Mouse (Mus musculus) midbrain, embryonic 10.5 days (tissue): ENCODE data around the gene Heyl. TPM values are rescaled to one million over a fixed set of nuclear protein-coding genes. Genes with fewer than 3 reads are reported as not detected.
A peak's percentile ranks its signal among the peaks of the same experiment; 100 is the strongest.

Experiments used
- DNase-seq: peaks from one replicate; pipeline ENCODE4 v3.0.0-alpha.2; 2017; ENCODE audit warnings: low spot score
- H3K27ac ChIP-seq: fragments of 300-500 bp; sonication (generic); replicated peaks from 2 replicates; pipeline ENCODE4 v1.5.1; 2016; ENCODE audit warnings: mild to moderate bottlenecking
- H3K27me3 ChIP-seq: fragments of 300-500 bp; sonication (generic); 2 replicates; pipeline ENCODE4 v1.6.1; 2016; ENCODE audit warnings: low read depth, mild to moderate bottlenecking; ENCODE audit not compliant: poor library complexity, severe bottlenecking
- H3K36me3 ChIP-seq: fragments of 300-500 bp; sonication (generic); 2 replicates; pipeline ENCODE4 v1.6.1; 2016; ENCODE audit warnings: mild to moderate bottlenecking, moderate library complexity
- H3K4me1 ChIP-seq: fragments of 300-500 bp; sonication (generic); 2 replicates; pipeline ENCODE4 v1.6.1; 2016
- H3K4me3 ChIP-seq: fragments of 300-500 bp; sonication (generic); 2 replicates; pipeline ENCODE4 v1.5.1; 2016; ENCODE audit warnings: mild to moderate bottlenecking, moderate library complexity
- H3K9me3 ChIP-seq: fragments of 300-500 bp; sonication (generic); replicated peaks from 2 replicates; pipeline ENCODE4 v1.6.1; 2016; ENCODE audit warnings: mild to moderate bottlenecking
- WGBS: fragments of 180-500 bp; shearing (Covaris S2); methylation state at CpG from one replicate; pipeline ENCODE4 v1.1.7; 2016; 5-methylcytosine and 5-hydroxymethylcytosine counted together
- polyA plus RNA-seq: library from polyadenylated mRNA; unstranded; fragments of >200 nt; fragmentation: Nextera tagmentation; extraction: Ambion mirVana; gene quantifications from 2 replicates; pipeline ENCODE4 v1.2.1, GENCODE M21; 2016

Heyl gene
- polyA plus RNA-seq, 1 experiment from 2014 or later: 8.0 TPM

DNA sequence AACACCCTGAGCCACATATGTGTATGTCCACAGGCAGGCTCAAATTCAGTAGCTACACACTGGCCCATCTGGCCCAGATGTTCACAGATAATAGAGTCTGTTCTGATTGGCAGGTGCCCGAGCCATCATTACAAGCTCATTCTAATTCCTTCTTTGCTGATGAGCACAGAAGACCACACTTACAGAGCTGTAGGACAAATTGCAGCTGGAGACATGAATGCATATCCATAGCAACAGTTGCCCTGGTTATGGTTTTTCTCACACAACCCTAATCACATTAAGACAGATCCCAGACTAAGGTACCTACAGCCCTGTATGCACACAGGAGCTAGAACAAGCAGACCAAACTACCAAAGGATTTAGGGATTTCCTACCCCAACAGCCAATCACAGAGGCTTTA, 18.0 kb upstream of the Heyl start:
- Histone ChIP-seq H3K9me3 (no peaks in the 10 kb centered on the region), H3K27ac (no peak overlapping the region), H3K4me1 (peaks cover 28% of the 10 kb centered on the region), H3K4me3 (no peak overlapping the region), H3K36me3 (no peaks in the 10 kb centered on the region), H3K27me3 (peaks cover 32% of the 10 kb centered on the region)
- DNase-seq: no peak
- WGBS: 84% methylated on average over 1 of the region's 1 CpGs

DNA sequence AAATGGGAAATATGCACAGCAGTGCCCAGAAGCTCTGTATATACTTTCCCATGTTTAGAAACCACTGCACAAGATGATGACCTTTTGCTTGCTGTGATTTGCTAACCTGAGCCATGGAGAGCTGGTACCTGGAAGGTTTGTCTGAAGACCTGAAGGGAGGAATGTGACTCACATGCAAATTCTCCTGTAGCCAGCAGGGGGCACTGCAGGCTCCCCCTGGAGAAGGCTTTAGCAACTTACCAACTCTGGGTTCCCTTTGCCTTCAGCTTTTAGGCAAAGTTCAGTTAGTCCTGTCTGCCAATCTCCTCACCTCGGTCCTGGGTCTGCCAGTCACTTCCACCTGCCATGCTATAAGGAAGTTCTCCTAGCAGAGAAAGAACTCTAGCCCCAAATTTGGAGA, 16.6 kb upstream of the Heyl start:
- WGBS: 17% methylated on average over 1 of the region's 1 CpGs
- no peak overlapping the region for H3K4me3 ChIP-seq

DNA sequence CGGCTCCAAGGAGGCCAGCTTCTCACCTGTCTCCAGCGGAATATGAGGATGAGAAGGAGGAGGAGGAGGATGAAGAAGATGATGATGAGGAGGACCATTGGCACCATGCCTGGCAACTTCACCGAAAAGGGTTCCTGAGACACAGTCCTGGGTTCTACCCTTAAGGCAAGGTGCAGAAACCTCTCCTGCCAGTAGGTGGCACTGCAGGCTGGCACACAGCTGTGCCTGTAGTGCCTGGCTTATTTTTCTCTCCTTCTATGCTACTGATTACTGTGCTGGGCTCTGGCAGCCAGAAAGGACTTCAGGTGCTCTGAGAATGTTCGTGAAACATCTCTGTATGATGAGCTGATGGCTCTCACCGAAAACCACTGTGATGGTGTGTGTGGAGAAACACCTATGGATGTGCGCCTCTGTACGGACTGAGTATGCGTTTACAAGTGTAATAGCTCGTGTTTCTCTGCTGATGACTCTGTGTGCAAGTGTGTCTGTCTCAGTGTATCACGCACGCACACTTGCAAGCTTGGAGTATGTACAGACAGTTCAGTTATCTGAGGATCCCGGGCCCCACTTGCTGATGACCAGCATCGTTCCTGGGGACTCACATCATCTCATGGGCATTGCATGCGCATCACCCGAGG, 13.5 kb upstream of the Heyl start:
- Histone ChIP-seq H3K27ac (no peak overlapping the region), H3K4me1 (peaks cover 12% of the 10 kb centered on the region), H3K4me3 (no peak overlapping the region), H3K27me3 (peaks cover 22% of the 10 kb centered on the region), H3K9me3 (no peaks in the 10 kb centered on the region), H3K36me3 (no peaks in the 10 kb centered on the region)
- 76% methylated on average over 15 of the region's 15 CpGs for WGBS
- peak; percentile 68 for DNase-seq

More for the DNA sequence above, 16.6 kb upstream of the Heyl start:
- peaks cover 26% of the 10 kb centered on the region for H3K4me1 ChIP-seq
- no peaks in the 10 kb centered on the region for H3K9me3 ChIP-seq
- H3K27ac ChIP-seq: no peak overlapping the region
- DNase-seq: peak; percentile 35
- H3K27me3 ChIP-seq: peaks cover 32% of the 10 kb centered on the region
- no peaks in the 10 kb centered on the region for H3K36me3 ChIP-seq

DNA sequence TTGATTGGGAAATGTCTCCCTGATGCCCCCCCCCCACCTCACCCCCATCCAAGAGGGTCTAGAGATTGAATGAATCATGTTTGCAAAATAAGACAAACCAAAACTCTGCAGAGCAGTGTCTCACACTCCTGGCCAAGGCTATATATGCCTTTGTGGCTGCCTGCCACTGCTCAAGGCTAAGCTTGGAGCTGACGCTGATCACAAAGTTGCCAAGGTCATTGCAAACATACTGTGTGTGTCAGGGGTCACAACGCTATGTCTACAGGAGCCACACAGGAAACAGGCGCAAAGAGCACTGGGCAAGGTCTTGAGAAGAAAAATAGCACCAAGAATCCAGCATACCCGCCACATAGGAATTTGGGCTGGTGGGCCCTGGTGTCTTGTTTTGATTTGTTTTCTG, 12.7 kb upstream of the Heyl start:
- H3K36me3 ChIP-seq: no peaks in the 10 kb centered on the region
- no peak overlapping the region for H3K27ac ChIP-seq
- H3K4me3 ChIP-seq: no peak overlapping the region
- H3K4me1 ChIP-seq: peaks cover 4% of the 10 kb centered on the region
- DNase-seq: no peak
- peaks cover 20% of the 10 kb centered on the region for H3K27me3 ChIP-seq
- 87% methylated on average over 4 of the region's 4 CpGs for WGBS
- no peaks in the 10 kb centered on the region for H3K9me3 ChIP-seq

- WGBS: 42% methylated on average over 3 of the region's 3 CpGs
- Histone ChIP-seq H3K27me3 (peaks cover 10% of the 10 kb centered on the region), H3K4me3 (no peak overlapping the region), H3K36me3 (no peaks in the 10 kb centered on the region), H3K9me3 (no peaks in the 10 kb centered on the region), H3K27ac (no peak overlapping the region), H3K4me1 (peaks cover 2% of the 10 kb centered on the region; the same call in 1 of the 2 replicates)
- DNase-seq: no peak
These were observed 10.0 kb upstream of the Heyl start for GRCm38 (mm10) chr4:123223309-123223708.

- DNase-seq: no peak
- Histone ChIP-seq H3K4me3 (no peak overlapping the region), H3K4me1 (peaks cover 3% of the 10 kb centered on the region; the same call in 1 of the 2 replicates), H3K27me3 (peaks cover 24% of the 10 kb centered on the region), H3K36me3 (no peaks in the 10 kb centered on the region), H3K9me3 (no peaks in the 10 kb centered on the region), H3K27ac (no peak overlapping the region)
- 84% methylated on average over 10 of the region's 10 CpGs for WGBS
These were observed 7.5 kb upstream of the Heyl start for GRCm38 (mm10) chr4:123225718-123226403.

GRCm38 (mm10) chr4:123227707-123228106, 5.6 kb upstream of the Heyl start:
- Histone ChIP-seq H3K4me3 (no peak overlapping the region), H3K27me3 (peaks cover 39% of the 10 kb centered on the region), H3K36me3 (no peaks in the 10 kb centered on the region), H3K9me3 (no peaks in the 10 kb centered on the region), H3K4me1 (peaks cover 5% of the 10 kb centered on the region; the same call in 1 of the 2 replicates), H3K27ac (peak overlapping the region; percentile 23; the same call in 1 of the 2 replicates)
- WGBS: 54% methylated on average over 4 of the region's 4 CpGs
- DNase-seq: no peak

- Histone ChIP-seq H3K9me3 (no peaks in the 10 kb centered on the region), H3K36me3 (no peaks in the 10 kb centered on the region), H3K4me1 (peaks cover 10% of the 10 kb centered on the region), H3K27ac (0 out of 2 replicates have a peak overlapping the region, but pooled peaks have one; percentile 23), H3K4me3 (no peak overlapping the region), H3K27me3 (peaks cover 45% of the 10 kb centered on the region)
- DNase-seq: no peak
- WGBS: 54% methylated on average over 2 of the region's 2 CpGs
These were observed 5.1 kb upstream of the Heyl start for GRCm38 (mm10) chr4:123228270-123228669.

DNA sequence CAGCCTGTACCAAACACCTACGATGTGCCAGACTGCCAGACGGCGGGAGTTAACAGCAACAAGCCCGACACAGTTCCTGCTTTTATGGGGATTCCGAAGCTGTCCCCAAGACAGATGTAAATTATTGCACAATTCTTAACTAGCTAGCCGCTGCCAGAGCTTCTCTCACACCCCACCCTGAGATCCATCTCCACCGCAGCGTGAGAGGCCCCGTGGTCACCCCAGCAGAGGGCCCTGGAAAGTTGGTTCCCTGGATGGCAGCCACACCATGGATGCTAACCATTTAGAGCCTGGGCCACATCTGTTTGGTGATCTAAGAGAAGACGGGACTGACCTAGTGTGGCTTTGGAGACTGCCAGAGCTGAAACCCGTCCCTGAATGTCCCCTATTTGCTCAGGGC, 4.2 kb upstream of the Heyl start:
- Histone ChIP-seq H3K27ac (no peak overlapping the region), H3K27me3 (peaks cover 54% of the 10 kb centered on the region), H3K9me3 (no peaks in the 10 kb centered on the region), H3K4me1 (peaks cover 19% of the 10 kb centered on the region), H3K4me3 (no peak overlapping the region), H3K36me3 (no peaks in the 10 kb centered on the region)
- 88% methylated on average over 11 of the region's 11 CpGs for WGBS
- no peak for DNase-seq

- Histone ChIP-seq H3K4me3 (no peak overlapping the region), H3K4me1 (peaks cover 33% of the 10 kb centered on the region), H3K36me3 (no peaks in the 10 kb centered on the region), H3K9me3 (no peaks in the 10 kb centered on the region), H3K27me3 (peaks cover 90% of the 10 kb centered on the region), H3K27ac (0 out of 2 replicates have a peak overlapping the region, but pooled peaks have one; percentile 6)
- 66% methylated on average over 3 of the region's 3 CpGs for WGBS
- DNase-seq: no peak
These were observed 515 bp upstream of the Heyl start for GRCm38 (mm10) chr4:123232841-123233240.

- no peak for DNase-seq
- Histone ChIP-seq H3K9me3 (no peaks in the 10 kb centered on the region), H3K36me3 (no peaks in the 10 kb centered on the region), H3K27me3 (peaks cover 97% of the 10 kb centered on the region), H3K4me1 (peaks cover 48% of the 10 kb centered on the region), H3K4me3 (no peak overlapping the region; the same call in 1 of the 2 replicates), H3K27ac (peak overlapping the region; percentile 49; the same call in 1 of the 2 replicates)
- 73% methylated on average over 9 of the region's 9 CpGs for WGBS
These were observed 2.6 kb downstream of the Heyl start for GRCm38 (mm10) chr4:123235835-123236430.

DNA sequence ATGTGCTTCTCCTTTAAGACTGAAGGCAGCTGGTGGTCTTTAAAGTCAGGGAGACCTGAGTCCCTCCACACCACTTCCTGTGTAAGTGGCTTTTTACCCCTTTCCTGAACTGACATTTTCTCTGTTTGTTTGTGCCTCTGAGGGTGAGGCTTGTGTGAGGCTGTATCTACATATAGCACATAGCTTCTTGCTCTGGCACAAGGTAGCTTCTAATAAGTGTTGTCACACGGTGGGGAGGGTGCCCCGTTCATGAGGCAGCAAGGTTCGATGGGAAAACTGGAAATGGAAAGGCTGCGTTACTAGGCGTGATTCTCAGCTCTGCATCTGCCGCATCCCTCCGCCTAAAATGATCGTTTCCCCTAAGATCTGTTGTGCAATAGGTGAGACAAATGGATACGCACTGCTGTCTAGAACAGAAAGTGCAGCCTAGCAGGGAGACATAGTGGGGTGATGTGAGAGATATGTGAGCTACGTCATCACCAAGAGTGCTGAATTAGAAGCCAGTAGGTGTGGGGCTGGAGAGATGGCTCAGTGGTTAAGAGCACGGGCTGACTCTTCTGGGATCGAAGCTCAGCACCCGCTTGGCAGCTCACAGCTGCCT, 3.2 kb downstream of the Heyl start:
- H3K4me1 ChIP-seq: peaks cover 48% of the 10 kb centered on the region
- H3K27ac ChIP-seq: 0 out of 2 replicates have a peak overlapping the region, but pooled peaks have one; percentile 49
- peaks cover 100% of the 10 kb centered on the region for H3K27me3 ChIP-seq

More for the DNA sequence above, 3.2 kb downstream of the Heyl start:
- H3K9me3 ChIP-seq: no peaks in the 10 kb centered on the region
- no peaks in the 10 kb centered on the region for H3K36me3 ChIP-seq
- no peak overlapping the region for H3K4me3 ChIP-seq
- no peak for DNase-seq
- WGBS: 88% methylated on average over 13 of the region's 13 CpGs
